Mouse (Mus musculus): ENCODE measurements around the gene Hao2. TPM values are rescaled to one million over a fixed set of nuclear protein-coding genes. Genes with fewer than 3 reads are reported as not detected.

The Hao2 gene
- polyA plus RNA-seq, 1 experiment: not detected

- no peak for TF ChIP-seq CTCF (IDR thresholded peaks at IDR 0.05; ENCODE audit: extremely low read depth, insufficient read depth, low read length)
- no peak for TF ChIP-seq POLR2A (IDR thresholded peaks at IDR 0.05; ENCODE audit: extremely low read depth, insufficient read depth, low read length)
- Histone ChIP-seq H3K4me3 (ENCODE audit: insufficient read depth, low read length) (no peak overlapping the region), H3K27ac (ENCODE audit: insufficient read depth, low read length) (no peak overlapping the region), H3K4me1 (ENCODE audit: control insufficient read depth, insufficient read depth, low read length) (no peaks in the 10 kb centered on the region)
Observed at GRCm38 (mm10) chr3:98850262-98850661, 42.8 kb downstream of the Hao2 start.

- H3K4me1 ChIP-seq (ENCODE audit: control insufficient read depth, insufficient read depth, low read length): no peaks in the 10 kb centered on the region
- TF ChIP-seq CTCF (IDR thresholded peaks at IDR 0.05; ENCODE audit: extremely low read depth, insufficient read depth, low read length): no peak
- TF ChIP-seq POLR2A (IDR thresholded peaks at IDR 0.05; ENCODE audit: extremely low read depth, insufficient read depth, low read length): no peak
- no peak overlapping the region for H3K4me3 ChIP-seq (ENCODE audit: insufficient read depth, low read length)
- no peak overlapping the region for H3K27ac ChIP-seq (ENCODE audit: insufficient read depth, low read length)
Observed at GRCm38 (mm10) chr3:98848898-98849297, 44.1 kb downstream of the Hao2 start.

Other genes starting within 250 kb of the Hao2 start
- 0.09 and 0.13 TPM in 2 replicates for gene Hsd3b2, start 168.7 kb downstream of the Hao2 start, polyA plus RNA-seq (2012; rRNA removed)
- gene Hsd3b3, start 130.1 kb downstream of the Hao2 start, polyA plus RNA-seq (2012; rRNA removed): not detected in 2 replicates
- not detected in 2 replicates for gene Hsd3b6, start 78.8 kb downstream of the Hao2 start, polyA plus RNA-seq (2012; rRNA removed)
- not detected in 2 replicates for gene Hsd3b1, start 33.4 kb downstream of the Hao2 start, polyA plus RNA-seq (2012; rRNA removed)
- 4.1 and 4.8 TPM in 2 replicates for gene Wars2, start 247.8 kb upstream of the Hao2 start, polyA plus RNA-seq (2012; rRNA removed)